Mouse (Mus musculus) lung, adult 2 months (tissue): ENCODE results near the gene Tnk1.

Experiments
- CTCF ChIP-seq: fragments of 200-500 bp; IDR thresholded peaks from 2 replicates; pipeline ENCODE4 v1.5.1; 2011; ENCODE audit warnings: mild to moderate bottlenecking, low read length, control low read depth; ENCODE audit not compliant: insufficient read depth
- POLR2A ChIP-seq: fragments of 200-500 bp; IDR thresholded peaks from 2 replicates; pipeline ENCODE4 v1.6.1; 2011; ENCODE audit warnings: low read depth, mild to moderate bottlenecking, control low read depth, low read length, borderline replicate concordance; ENCODE audit errors: extremely low read depth

DNA sequence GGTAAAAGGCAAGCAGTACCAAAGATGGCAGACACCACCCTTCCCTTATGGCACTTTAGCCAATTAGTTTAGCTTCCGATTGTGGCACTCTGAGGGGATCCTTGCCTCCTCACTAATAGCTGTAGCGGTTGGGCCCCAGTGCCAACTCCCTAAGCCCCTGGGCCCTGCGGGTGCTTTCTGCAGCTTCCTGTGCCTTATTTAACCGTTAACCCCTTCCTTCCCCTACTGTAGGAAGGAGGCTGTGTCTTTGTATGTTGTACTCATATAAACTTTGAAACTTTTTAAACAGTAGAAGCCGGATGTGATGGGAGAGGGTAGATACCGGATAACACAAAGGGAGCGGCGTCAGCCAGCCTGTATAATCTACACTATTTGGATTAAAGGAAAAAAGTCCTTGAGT is 7.8 kb downstream of the Tnk1 start:
- TF ChIP-seq CTCF (no peak), POLR2A (no peak)
